Mouse (Mus musculus): ENCODE data around the gene Asf1b. TPM values are rescaled to one million over a fixed set of nuclear protein-coding genes. Genes with fewer than 3 reads are reported as not detected.
A peak's percentile ranks its signal among the peaks of the same experiment; 100 is the strongest.

The Asf1b gene
- polyA plus RNA-seq, 1 experiment from 2014 or later, result 16.6 TPM

- no peak for DNase-seq (ENCODE audit: low spot score)
- Histone ChIP-seq H3K4me3 (ENCODE audit: low read depth, low read length) (no peak overlapping the region), H3K9ac (ENCODE audit: low read length) (no peak overlapping the region), H3K36me3 (ENCODE audit: control insufficient read depth, insufficient read depth, low read length) (no peaks in the 10 kb centered on the region; the same call in none of the 2 replicates), H3K4me1 (replicated peaks; ENCODE audit: control insufficient read depth, insufficient read depth) (no peaks in the 10 kb centered on the region), H3K27me3 (ENCODE audit: control insufficient read depth, insufficient read depth, low read length) (no peaks in the 10 kb centered on the region), H3K27ac (replicated peaks) (no peak overlapping the region), H3K4me2 (replicated peaks; ENCODE audit: low read depth) (no peak overlapping the region), H3K9me3 (ENCODE audit: control insufficient read depth, low read length) (no peaks in the 10 kb centered on the region)
- 87% methylated on average over 5 of the region's 5 CpGs for WGBS
- ATAC-seq (ENCODE audit: low FRiP score, low TSS enrichment), result no peak
- TF ChIP-seq EP300 (optimal IDR thresholded peaks at IDR 0.05) (no peak), CTCF (IDR thresholded peaks at IDR 0.05; ENCODE audit: low read depth) (no peak)
Measured at GRCm38 (mm10) chr8:83964015-83964765, 8.9 kb downstream of the Asf1b start.

DNA sequence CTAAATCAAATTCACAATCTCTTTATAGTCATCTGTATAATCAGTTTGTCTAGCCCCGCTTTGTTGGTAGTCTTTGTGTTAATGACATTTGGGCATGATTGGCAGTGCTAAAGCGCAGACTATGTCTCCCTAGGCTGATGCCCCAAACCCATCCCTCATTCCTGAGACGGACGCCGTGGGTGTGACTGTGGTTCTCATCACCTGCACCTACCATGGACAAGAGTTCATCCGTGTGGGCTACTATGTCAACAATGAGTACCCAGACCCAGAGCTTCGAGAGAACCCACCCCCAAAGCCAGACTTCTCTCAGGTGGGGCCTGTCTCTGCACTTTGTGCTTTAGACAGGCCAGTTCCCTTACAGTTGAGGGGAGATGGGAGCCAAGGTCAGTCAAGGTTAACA is 12.4 kb downstream of the Asf1b start:
- H3K4me1 ChIP-seq (replicated peaks; ENCODE audit: control insufficient read depth, insufficient read depth), result no peaks in the 10 kb centered on the region
- no peak overlapping the region for H3K9ac ChIP-seq (ENCODE audit: low read length)
- WGBS, result 92% methylated on average over 7 of the region's 7 CpGs
- H3K27me3 ChIP-seq (ENCODE audit: control insufficient read depth, insufficient read depth, low read length), result no peaks in the 10 kb centered on the region
- no peak overlapping the region for H3K4me3 ChIP-seq (ENCODE audit: low read depth, low read length)
- no peak overlapping the region for H3K27ac ChIP-seq (replicated peaks)
- H3K36me3 ChIP-seq (ENCODE audit: control insufficient read depth, insufficient read depth, low read length), result no peaks in the 10 kb centered on the region; the same call in none of the 2 replicates
- ATAC-seq (ENCODE audit: low FRiP score, low TSS enrichment), result no peak
- H3K4me2 ChIP-seq (replicated peaks; ENCODE audit: low read depth), result no peak overlapping the region
- DNase-seq (ENCODE audit: low spot score), result no peak
- H3K9me3 ChIP-seq (ENCODE audit: control insufficient read depth, low read length), result no peaks in the 10 kb centered on the region
- TF ChIP-seq CTCF (IDR thresholded peaks at IDR 0.05; ENCODE audit: low read depth) (no peak), EP300 (optimal IDR thresholded peaks at IDR 0.05) (no peak)

DNA sequence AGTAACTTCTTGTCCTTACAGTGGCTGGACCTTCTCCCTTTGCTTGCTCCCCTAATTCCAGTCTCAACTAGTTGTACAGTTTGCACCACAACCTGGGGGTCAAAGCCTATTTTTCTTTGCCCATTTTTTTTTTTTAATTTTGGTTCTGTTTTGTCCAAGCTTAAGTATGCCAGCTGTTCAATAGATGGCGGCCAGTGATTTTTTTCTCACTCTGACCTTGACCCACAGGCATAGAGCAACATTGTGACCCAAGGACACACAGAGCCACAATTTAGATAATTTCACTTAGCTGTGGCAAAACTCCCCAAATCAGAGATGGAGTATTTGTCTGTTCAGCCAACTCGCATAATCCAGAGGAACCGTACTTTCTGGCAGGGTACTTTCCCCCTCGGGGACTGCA is 15.8 kb downstream of the Asf1b start:
- DNase-seq (ENCODE audit: low spot score) (no peak), ATAC-seq (ENCODE audit: low FRiP score, low TSS enrichment) (no peak)
- H3K27ac ChIP-seq (replicated peaks), result no peak overlapping the region
- WGBS, result 87% methylated on average over 4 of the region's 4 CpGs
- H3K9ac ChIP-seq (ENCODE audit: low read length), result no peak overlapping the region
- H3K36me3 ChIP-seq (ENCODE audit: control insufficient read depth, insufficient read depth, low read length), result no peaks in the 10 kb centered on the region; the same call in none of the 2 replicates
- no peak for TF ChIP-seq EP300 (optimal IDR thresholded peaks at IDR 0.05)
- no peak for TF ChIP-seq CTCF (IDR thresholded peaks at IDR 0.05; ENCODE audit: low read depth)
- 0 out of 2 replicates have a peak, but pooled peaks cover 3% of the 10 kb centered on the region for H3K4me1 ChIP-seq (replicated peaks; ENCODE audit: control insufficient read depth, insufficient read depth)
- no peak overlapping the region for H3K4me3 ChIP-seq (ENCODE audit: low read depth, low read length)
- H3K27me3 ChIP-seq (ENCODE audit: control insufficient read depth, insufficient read depth, low read length), result no peaks in the 10 kb centered on the region
- H3K4me2 ChIP-seq (replicated peaks; ENCODE audit: low read depth), result no peak overlapping the region
- H3K9me3 ChIP-seq (ENCODE audit: control insufficient read depth, low read length), result no peaks in the 10 kb centered on the region

GRCm38 (mm10) chr8:83971661-83972060 is 16.4 kb downstream of the Asf1b start:
- DNase-seq (ENCODE audit: low spot score) (no peak), ATAC-seq (ENCODE audit: low FRiP score, low TSS enrichment) (no peak)
- H3K4me2 ChIP-seq (replicated peaks; ENCODE audit: low read depth), result peak overlapping the region; percentile 83
- no peaks in the 10 kb centered on the region; the same call in none of the 2 replicates for H3K36me3 ChIP-seq (ENCODE audit: control insufficient read depth, insufficient read depth, low read length)
- no peaks in the 10 kb centered on the region for H3K9me3 ChIP-seq (ENCODE audit: control insufficient read depth, low read length)
- H3K9ac ChIP-seq (ENCODE audit: low read length), result no peak overlapping the region
- TF ChIP-seq EP300 (optimal IDR thresholded peaks at IDR 0.05), result no peak
- TF ChIP-seq CTCF (IDR thresholded peaks at IDR 0.05; ENCODE audit: low read depth), result no peak
- H3K27me3 ChIP-seq (ENCODE audit: control insufficient read depth, insufficient read depth, low read length), result no peaks in the 10 kb centered on the region
- WGBS, result 79% methylated on average over 6 of the region's 6 CpGs
- 0 out of 2 replicates have a peak, but pooled peaks cover 3% of the 10 kb centered on the region for H3K4me1 ChIP-seq (replicated peaks; ENCODE audit: control insufficient read depth, insufficient read depth)
- peak overlapping the region; percentile 91 for H3K4me3 ChIP-seq (ENCODE audit: low read depth, low read length)
- H3K27ac ChIP-seq (replicated peaks), result no peak overlapping the region

DNA sequence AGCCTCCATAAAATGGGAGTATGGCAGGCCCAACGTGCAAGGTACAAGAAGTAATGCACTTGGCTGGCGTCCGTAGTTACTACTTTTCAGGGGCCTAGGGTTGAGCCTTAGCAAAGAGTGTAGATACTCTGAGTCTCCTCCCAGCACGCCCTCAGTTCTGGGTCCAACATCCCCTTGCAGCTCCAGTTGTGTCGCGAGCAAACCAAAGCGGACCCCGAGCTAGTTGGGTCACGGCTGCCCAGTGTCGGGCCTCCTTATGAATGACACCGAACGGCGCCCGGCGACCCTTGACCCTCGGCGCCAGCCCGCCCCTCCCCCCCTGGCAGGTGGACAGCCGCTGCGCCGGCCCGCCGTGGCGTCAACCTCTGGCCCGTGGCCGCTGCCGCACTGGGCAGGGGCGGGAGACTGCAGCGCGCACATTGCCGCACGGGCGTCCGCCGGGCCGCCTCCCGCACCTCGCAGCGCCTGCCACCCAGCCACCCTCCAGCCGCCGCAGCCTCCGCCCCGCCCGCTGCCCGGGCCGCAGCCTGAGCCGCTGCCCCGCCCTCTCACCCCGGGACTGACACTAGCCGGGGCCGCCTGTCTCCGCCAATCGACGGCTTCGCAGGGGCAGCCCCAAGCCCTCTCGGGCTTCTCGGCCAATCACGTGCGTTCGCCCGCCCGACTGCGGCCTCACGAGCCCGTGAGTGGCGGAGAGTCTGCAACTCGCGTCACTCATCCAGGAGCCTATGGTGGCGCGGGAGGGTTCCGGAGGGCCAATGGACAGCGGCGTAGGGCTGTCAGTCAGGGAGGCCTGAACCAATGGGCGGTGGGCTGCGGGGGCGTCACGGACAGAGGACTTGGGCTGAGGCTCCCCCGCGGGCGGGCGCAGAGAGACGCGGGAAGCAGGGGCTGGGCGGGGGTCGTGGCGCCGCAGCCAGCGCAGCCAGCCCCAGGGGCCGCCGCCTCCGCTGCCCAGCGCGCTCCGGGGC is 17.1 kb downstream of the Asf1b start, which contains the start of gene Prkaca:
Prkaca (plus strand) TSS at position 844 of the 971 bp plus-strand sequence.
- peaks cover 3% of the 10 kb centered on the region; the same call in 1 of the 2 replicates for H3K4me1 ChIP-seq (replicated peaks; ENCODE audit: control insufficient read depth, insufficient read depth)
- H3K36me3 ChIP-seq (ENCODE audit: control insufficient read depth, insufficient read depth, low read length), result no peaks in the 10 kb centered on the region; the same call in none of the 2 replicates
- under 1% methylated on average over 64 of the region's 94 CpGs for WGBS
- H3K9me3 ChIP-seq (ENCODE audit: control insufficient read depth, low read length), result no peaks in the 10 kb centered on the region
- H3K27ac ChIP-seq (replicated peaks), result peak within 1 kb of the TSS; percentile 78
- peak within 1 kb of the TSS; percentile 91 for H3K4me3 ChIP-seq (ENCODE audit: low read depth, low read length)
- no peaks in the 10 kb centered on the region for H3K27me3 ChIP-seq (ENCODE audit: control insufficient read depth, insufficient read depth, low read length)
- H3K4me2 ChIP-seq (replicated peaks; ENCODE audit: low read depth), result peak within 1 kb of the TSS; percentile 99
- TF ChIP-seq EP300 (optimal IDR thresholded peaks at IDR 0.05) (peak; percentile 22), CTCF (IDR thresholded peaks at IDR 0.05; ENCODE audit: low read depth) (no peak)
- DNase-seq (ENCODE audit: low spot score), result peak; percentile 98
- H3K9ac ChIP-seq (ENCODE audit: low read length), result peak within 1 kb of the TSS; percentile 89
- ATAC-seq (ENCODE audit: low FRiP score, low TSS enrichment), result peak; percentile 99

All from stomach, postnatal 0 days (tissue).